Mouse (Mus musculus) liver, postnatal 0 days (tissue): ENCODE data around the gene Plekha7. TPM values are rescaled to one million over a fixed set of nuclear protein-coding genes. Genes with fewer than 3 reads are reported as not detected.
A peak's percentile ranks its signal among the peaks of the same experiment; 100 is the strongest.

ENCODE experiments used
- ATAC-seq: fragments of 200-750 bp; cut with Nextera tagmentation; 2 replicates; pipeline ENCODE4 v1.8.0; 2017; ENCODE audit warnings: mild to moderate bottlenecking, moderate library complexity
- DNase-seq: peaks from one replicate; pipeline ENCODE4 v3.0.0-alpha.2; 2016
- H3K27ac ChIP-seq: fragments of 300-500 bp; sonication (generic); 2 replicates; pipeline ENCODE4 v1.5.1; 2014; ENCODE audit warnings: antibody characterized with exemption, moderate library complexity, mild to moderate bottlenecking, low read depth
- H3K27me3 ChIP-seq: fragments of 300-500 bp; sonication (generic); 2 replicates; pipeline ENCODE4 v1.6.1; 2014; ENCODE audit warnings: low read length, control low read depth, mixed read lengths; ENCODE audit not compliant: insufficient read depth
- H3K36me3 ChIP-seq: fragments of 300-500 bp; sonication (generic); replicated peaks from 2 replicates; pipeline ENCODE4 v1.6.1; 2014; ENCODE audit warnings: mild to moderate bottlenecking, control low read depth, low read length, moderate library complexity, mixed read lengths; ENCODE audit not compliant: insufficient read depth
- H3K4me1 ChIP-seq: fragments of 300-500 bp; sonication (generic); 2 replicates; pipeline ENCODE4 v1.6.1; 2014; ENCODE audit warnings: antibody characterized with exemption, mild to moderate bottlenecking, control low read depth; ENCODE audit not compliant: insufficient read depth
- H3K4me2 ChIP-seq: fragments of 300-500 bp; sonication (generic); 2 replicates; pipeline ENCODE4 v1.6.1; 2014; ENCODE audit warnings: low read depth, mild to moderate bottlenecking, low read length, moderate library complexity, mixed read lengths
- H3K4me3 ChIP-seq: fragments of 300-500 bp; sonication (generic); 2 replicates; pipeline ENCODE4 v1.5.1; 2014; ENCODE audit warnings: low read depth, low read length
- H3K9ac ChIP-seq: fragments of 300-500 bp; sonication (generic); replicated peaks from 2 replicates; pipeline ENCODE4 v1.6.1; 2014; ENCODE audit warnings: mild to moderate bottlenecking, moderate library complexity
- H3K9me3 ChIP-seq: fragments of 300-500 bp; sonication (generic); 2 replicates; pipeline ENCODE4 v1.6.1; 2016; ENCODE audit warnings: mild to moderate bottlenecking, control low read depth, low read length, mixed read lengths
- CTCF ChIP-seq: sonication (generic); IDR thresholded peaks from 2 replicates; pipeline ENCODE4 v1.5.1; 2016; ENCODE audit warnings: antibody characterized with exemption, low read depth
- EP300 ChIP-seq: IDR thresholded peaks from 2 replicates; pipeline ENCODE4 v1.6.1; 2016; ENCODE audit warnings: antibody characterized with exemption, low read depth, mild to moderate bottlenecking
- WGBS: fragments of 180-500 bp; shearing (Covaris S2); extraction: QIAGEN DNeasy Blood & Tissue Kit; methylation state at CpG from one replicate; pipeline ENCODE4 v1.1.7; 2014; ENCODE audit not compliant: insufficient replicate concordance; 5-methylcytosine and 5-hydroxymethylcytosine counted together
- polyA plus RNA-seq: library from polyadenylated mRNA; unstranded; fragments of >200 nt; fragmentation: Nextera tagmentation; extraction: Ambion mirVana; gene quantifications from 2 replicates; pipeline ENCODE4 v1.2.1, GENCODE M21; 2015

The Plekha7 gene
- polyA plus RNA-seq, 1 experiment from 2014 or later = 1.8 TPM

DNA sequence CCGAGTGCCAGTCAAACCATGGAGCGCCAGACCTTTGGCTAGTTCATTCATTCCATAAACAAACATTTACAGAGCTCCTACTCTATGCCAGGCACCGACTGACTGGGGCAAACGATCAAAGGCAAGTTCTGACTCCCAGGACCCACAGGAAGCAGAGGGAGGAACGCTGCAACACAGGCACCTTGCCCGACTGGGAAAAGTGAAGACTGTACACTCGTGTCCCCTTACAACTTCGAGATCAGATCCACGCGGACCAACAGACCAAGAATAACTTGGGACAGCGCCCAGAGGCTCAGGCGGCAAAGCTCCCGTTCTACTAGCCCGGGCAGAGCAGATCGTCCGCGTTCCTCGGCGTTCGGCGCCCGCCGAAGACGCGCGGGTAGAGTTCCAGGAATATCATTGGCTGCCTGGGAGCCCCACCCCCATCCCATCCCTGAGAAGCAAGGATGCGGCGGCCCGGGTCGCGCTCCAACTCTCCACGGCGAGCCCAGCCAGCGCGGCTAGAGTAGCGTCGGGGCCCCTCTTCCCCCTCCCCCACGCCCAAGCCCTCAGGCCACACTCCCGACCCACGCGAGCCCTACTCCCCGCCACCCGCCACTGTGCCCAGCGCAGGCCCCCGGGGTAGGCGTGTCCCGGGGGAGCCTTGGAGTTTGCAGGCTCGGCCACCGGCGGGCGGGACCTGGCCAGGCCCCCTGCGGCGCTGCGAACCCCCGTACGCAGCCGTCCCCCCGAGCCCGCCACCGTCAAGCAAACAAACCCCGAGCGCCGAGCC, 891 bp downstream of the Plekha7 start:
- H3K4me2 ChIP-seq = peak overlapping the region; percentile 95
- TF ChIP-seq EP300 = no peak
- TF ChIP-seq CTCF = no peak
- under 1% methylated on average over 57 of the region's 63 CpGs for WGBS
- H3K36me3 ChIP-seq = no peaks in the 10 kb centered on the region
- H3K9ac ChIP-seq = peak overlapping the region; percentile 60
- peaks cover 7% of the 10 kb centered on the region for H3K4me1 ChIP-seq
- H3K4me3 ChIP-seq = peak overlapping the region; percentile 75
- H3K27me3 ChIP-seq = peaks cover 20% of the 10 kb centered on the region
- ATAC-seq (peak; percentile 78), DNase-seq (peak; percentile 62)
- no peaks in the 10 kb centered on the region for H3K9me3 ChIP-seq
- peak overlapping the region; percentile 74 for H3K27ac ChIP-seq

DNA sequence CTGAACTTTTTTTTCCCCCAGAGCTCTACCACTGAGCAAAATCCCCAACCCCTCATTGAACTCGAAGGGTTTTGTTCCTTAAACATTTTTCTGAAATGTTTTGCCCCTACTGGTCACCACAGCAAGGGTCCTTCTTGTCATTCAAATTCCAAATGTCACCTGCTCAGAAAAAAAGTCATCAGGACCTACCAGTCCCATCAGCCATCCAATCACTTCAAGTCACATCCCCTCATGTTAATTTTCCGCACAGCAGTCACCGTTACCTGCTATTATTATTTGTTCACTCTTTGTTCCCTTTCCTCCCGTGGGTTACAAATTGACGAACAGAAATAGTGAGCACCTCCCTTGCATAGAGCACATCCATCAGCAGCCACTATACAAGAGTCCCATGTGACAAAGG, 1.6 kb downstream of the Plekha7 start:
- Histone ChIP-seq H3K9ac (no peak overlapping the region), H3K27ac (peak overlapping the region; percentile 74), H3K4me1 (peaks cover 7% of the 10 kb centered on the region), H3K4me3 (no peak overlapping the region), H3K36me3 (no peaks in the 10 kb centered on the region), H3K27me3 (peaks cover 20% of the 10 kb centered on the region), H3K4me2 (peak overlapping the region; percentile 95), H3K9me3 (no peaks in the 10 kb centered on the region)
- 15% methylated on average over 5 of the region's 5 CpGs for WGBS
- DNase-seq = no peak
- TF ChIP-seq EP300 (no peak), CTCF (no peak)
- ATAC-seq = no peak

DNA sequence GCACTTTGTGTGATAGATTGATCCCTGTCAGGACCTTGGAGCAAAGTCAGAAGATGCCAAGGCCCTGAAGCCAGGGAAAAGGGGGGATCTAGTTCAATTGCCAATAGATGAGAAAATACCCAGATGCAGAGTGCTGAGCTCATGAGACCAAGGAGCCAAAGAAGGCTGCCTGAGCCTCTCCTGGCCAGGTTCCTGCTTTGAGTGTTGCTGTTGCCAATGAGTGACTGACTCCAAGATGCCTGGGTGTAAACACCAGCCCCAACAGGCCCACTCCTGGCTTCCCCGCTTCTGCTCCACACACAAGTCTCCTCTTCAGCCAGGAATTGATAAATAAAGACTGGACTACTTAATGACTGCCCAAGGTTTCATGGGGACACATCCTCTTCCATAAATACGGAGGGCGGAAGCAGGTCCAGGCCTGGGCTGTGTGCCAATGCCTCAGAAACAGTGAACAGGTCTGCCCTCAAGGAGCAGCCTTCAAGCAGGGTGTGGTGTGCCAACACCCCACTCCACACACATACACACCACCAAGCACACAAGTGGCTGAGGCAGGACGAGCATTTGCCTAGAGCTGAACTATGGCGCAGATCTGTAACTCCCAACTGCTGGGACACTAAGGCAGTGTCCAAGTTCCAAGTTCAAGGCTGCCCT, 6.4 kb downstream of the Plekha7 start:
- Histone ChIP-seq H3K9ac (no peak overlapping the region), H3K4me1 (peaks cover 2% of the 10 kb centered on the region; the same call in 1 of the 2 replicates), H3K4me2 (no peak overlapping the region), H3K9me3 (no peaks in the 10 kb centered on the region), H3K4me3 (no peak overlapping the region), H3K36me3 (no peaks in the 10 kb centered on the region), H3K27me3 (no peaks in the 10 kb centered on the region; the same call in 1 of the 2 replicates), H3K27ac (no peak overlapping the region)
- ATAC-seq = no peak
- TF ChIP-seq EP300 = no peak
- no peak for TF ChIP-seq CTCF
- no peak for DNase-seq
- 80% methylated on average over 5 of the region's 5 CpGs for WGBS

DNA sequence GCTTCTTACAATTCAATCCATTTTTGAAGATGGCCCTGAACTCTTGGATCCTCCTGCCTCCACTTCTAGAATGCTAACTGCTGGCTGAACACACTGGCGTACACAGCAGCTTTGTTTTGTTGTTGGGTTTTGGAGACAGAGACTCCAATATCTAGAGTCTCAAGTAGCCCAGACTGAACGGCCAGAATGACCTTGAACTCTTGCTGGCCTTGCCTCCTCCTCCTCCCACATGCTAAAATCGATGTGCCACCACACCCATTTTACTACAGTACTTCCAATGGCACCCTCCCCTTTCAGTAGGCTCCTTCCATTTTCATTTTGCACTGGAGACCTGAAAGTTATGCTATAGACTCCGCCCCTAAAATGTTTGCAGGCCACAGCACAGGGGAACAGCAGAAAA, 7.0 kb downstream of the Plekha7 start:
- Histone ChIP-seq H3K9ac (no peak overlapping the region), H3K27ac (no peak overlapping the region), H3K9me3 (no peaks in the 10 kb centered on the region), H3K27me3 (no peaks in the 10 kb centered on the region), H3K4me2 (no peak overlapping the region), H3K36me3 (no peaks in the 10 kb centered on the region), H3K4me1 (no peaks in the 10 kb centered on the region), H3K4me3 (no peak overlapping the region)
- ATAC-seq (no peak), DNase-seq (no peak)
- WGBS = 65% methylated on average over 4 of the region's 4 CpGs
- TF ChIP-seq EP300 (no peak), CTCF (no peak)

DNA sequence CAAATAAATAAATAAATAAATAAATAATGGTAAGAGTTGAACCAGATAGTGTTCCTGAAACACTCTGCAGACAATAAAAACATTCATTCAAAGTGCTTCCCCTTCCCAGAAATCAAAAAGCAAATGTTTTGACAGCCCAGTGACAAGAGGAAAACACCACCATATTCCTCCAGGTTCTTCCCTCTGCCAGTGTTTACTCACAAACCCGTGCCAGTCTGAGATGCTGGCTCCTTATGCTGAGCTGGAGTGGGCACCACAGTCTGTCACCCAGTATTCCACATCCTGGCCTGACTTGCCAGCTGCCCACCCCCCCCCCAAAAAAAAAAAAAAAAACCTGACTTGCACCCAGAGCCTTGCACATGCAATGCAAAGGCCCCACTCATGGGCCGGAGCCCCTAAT, 9.3 kb downstream of the Plekha7 start:
- DNase-seq (no peak), ATAC-seq (no peak)
- peaks cover 10% of the 10 kb centered on the region; the same call in 1 of the 2 replicates for H3K4me1 ChIP-seq
- no peak overlapping the region for H3K4me2 ChIP-seq
- no peak overlapping the region for H3K4me3 ChIP-seq
- no peaks in the 10 kb centered on the region for H3K27me3 ChIP-seq
- H3K9ac ChIP-seq = no peak overlapping the region
- no peaks in the 10 kb centered on the region for H3K36me3 ChIP-seq
- H3K27ac ChIP-seq = no peak overlapping the region
- TF ChIP-seq CTCF = no peak
- no peak for TF ChIP-seq EP300
- 76% methylated on average over 2 of the region's 2 CpGs for WGBS
- no peaks in the 10 kb centered on the region for H3K9me3 ChIP-seq

DNA sequence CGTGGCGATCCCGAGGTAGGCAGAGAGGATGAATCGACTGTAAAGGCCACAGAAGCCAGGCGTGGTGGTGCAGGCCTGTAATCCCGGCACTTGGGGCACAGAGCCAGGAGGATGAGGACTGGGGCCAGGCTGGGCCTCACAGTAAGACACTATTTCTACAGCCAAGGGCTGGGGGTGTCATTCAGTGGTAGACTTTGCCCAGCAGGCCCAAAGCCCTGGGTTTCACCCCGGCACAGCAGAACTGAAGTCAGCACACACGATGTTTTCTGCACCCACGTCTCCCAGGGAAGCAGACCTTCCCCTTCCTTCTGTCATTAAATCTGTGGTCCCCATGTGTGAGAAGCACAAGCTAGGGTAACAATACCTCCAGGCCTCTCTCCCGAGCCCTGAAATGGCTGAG, 9.8 kb downstream of the Plekha7 start:
- H3K27me3 ChIP-seq = no peaks in the 10 kb centered on the region
- no peak for ATAC-seq
- WGBS = 62% methylated on average over 10 of the region's 10 CpGs
- no peak overlapping the region for H3K4me3 ChIP-seq
- H3K27ac ChIP-seq = no peak overlapping the region
- no peaks in the 10 kb centered on the region for H3K36me3 ChIP-seq
- DNase-seq = no peak
- no peak overlapping the region for H3K9ac ChIP-seq
- no peaks in the 10 kb centered on the region for H3K9me3 ChIP-seq
- TF ChIP-seq CTCF (no peak), EP300 (no peak)
- H3K4me1 ChIP-seq = peaks cover 14% of the 10 kb centered on the region; the same call in 1 of the 2 replicates
- H3K4me2 ChIP-seq = no peak overlapping the region
